Mouse (Mus musculus) layer of hippocampus, postnatal 10 days (tissue): Measurements from ENCODE around the gene AC109138.7. TPM values are rescaled to one million over a fixed set of nuclear protein-coding genes. Genes with fewer than 3 reads are reported as not detected.

Source experiments
- microRNA-seq, 2 experiments: library from miRNA; unstranded; fragments of <30 nt; microRNA quantifications; one replicate each; pipeline ENCODE4 v1.2.0; 2021
- total RNA-seq, 2 experiments: library from RNA; stranded (reverse); gene quantifications; 2 replicates each; pipeline ENCODE4 v1.2.3; 2021

Gene AC109138.7
- total RNA-seq, 2 experiments from 2014 or later, result not detected

Small RNAs within 50 kb of the gene (microRNA-seq; reads per million reads assigned to microRNA genes)
- gene Gm26115 (0 reads per million in 2 experiments), gene Mir6985 (2.5 to 5.9 reads per million in 2 experiments)

Other genes with a start within 250 kb of the AC109138.7 start
- gene Aldh3b2, start 242.0 kb upstream of the AC109138.7 start, total RNA-seq, result 1 to 10 TPM; 1.3 to 1.4 TPM
- 1 to 10 TPM; 1.9 to 2.2 TPM for gene Acy3, start 227.8 kb upstream of the AC109138.7 start, total RNA-seq
- not detected for gene Tbx10, start 221.6 kb upstream of the AC109138.7 start, total RNA-seq
- 1 to 10 TPM; 9.0 to 9.4 TPM for gene Nudt8, start 213.8 kb upstream of the AC109138.7 start, total RNA-seq
- gene Gm49405, start 213.7 kb upstream of the AC109138.7 start, total RNA-seq, result 1 to 10 TPM; 1.7 TPM
- 1 to 10 TPM; 2.9 to 3.3 TPM for gene Doc2g, start 211.0 kb upstream of the AC109138.7 start, total RNA-seq
- gene Ndufv1, start 201.6 kb upstream of the AC109138.7 start, total RNA-seq, result 100 to 1,000 TPM; 197 to 207 TPM
- 100 to 1,000 TPM; 263 to 285 TPM for gene Gstp1, start 176.4 kb upstream of the AC109138.7 start, total RNA-seq
- 10 to 100 TPM; 18.5 to 23.6 TPM for gene Gstp2, start 168.3 kb upstream of the AC109138.7 start, total RNA-seq
- gene Gstp3, start 154.8 kb upstream of the AC109138.7 start, total RNA-seq, result not detected
- not detected for gene Cabp2, start 132.8 kb upstream of the AC109138.7 start, total RNA-seq
- gene Cdk2ap2, start 117.2 kb upstream of the AC109138.7 start, total RNA-seq, result 10 to 100 TPM; 21.5 to 23.6 TPM
- 100 to 1,000 TPM; 178 to 201 TPM for gene Pitpnm1, start 114.4 kb upstream of the AC109138.7 start, total RNA-seq
- 10 to 100 TPM; 74.6 to 76.5 TPM for gene Aip, start 88.5 kb upstream of the AC109138.7 start, total RNA-seq
- not detected for gene Gpr152, start 74.6 kb upstream of the AC109138.7 start, total RNA-seq
- gene Cabp4, start 70.3 kb upstream of the AC109138.7 start, total RNA-seq, result under 1 TPM in 1 of 2 experiments, not detected in 1; 0.30 TPM
- 10 to 100 TPM; 82.0 to 88.5 TPM for gene Coro1b, start 65.7 kb upstream of the AC109138.7 start, total RNA-seq
- 1 to 10 TPM; 1.3 to 2.5 TPM for gene Ptprcap, start 60.8 kb upstream of the AC109138.7 start, total RNA-seq
- gene Rps6kb2, start 51.0 kb upstream of the AC109138.7 start, total RNA-seq, result 10 to 100 TPM; 31.6 to 39.9 TPM
- gene Carns1, start 38.9 kb upstream of the AC109138.7 start, total RNA-seq, result 1 to 10 TPM; 3.0 to 3.6 TPM
- gene Tbc1d10c, start 23.1 kb upstream of the AC109138.7 start, total RNA-seq, result 1 to 10 TPM; 1.6 to 2.1 TPM
- gene Ppp1ca, start 22.3 kb upstream of the AC109138.7 start, total RNA-seq, result 100 to 1,000 TPM; 295 to 307 TPM
- gene Rad9a, start 12.7 kb upstream of the AC109138.7 start, total RNA-seq, result 1 to 10 TPM; 8.0 to 8.9 TPM
- gene Clcf1, start 119 bp upstream of the AC109138.7 start, total RNA-seq, result under 1 TPM; 0.36 to 0.75 TPM
- gene Pold4, start 17.5 kb downstream of the AC109138.7 start, total RNA-seq, result 10 to 100 TPM; 14.4 to 15.8 TPM
- gene Ssh3, start 54.8 kb downstream of the AC109138.7 start, total RNA-seq, result 10 to 100 TPM; 49.0 to 66.1 TPM
- 10 to 100 TPM; 76.3 to 89.4 TPM for gene Ankrd13d, start 68.8 kb downstream of the AC109138.7 start, total RNA-seq
- 100 to 1,000 TPM; 141 to 147 TPM for gene Grk2, start 91.9 kb downstream of the AC109138.7 start, total RNA-seq
- gene Kdm2a, start 183.9 kb downstream of the AC109138.7 start, total RNA-seq, result 10 to 100 TPM; 70.1 to 71.5 TPM
- 1 to 10 TPM; 2.2 to 2.3 TPM for gene Rhod, start 225.1 kb downstream of the AC109138.7 start, total RNA-seq